Mouse (Mus musculus): ENCODE results near the gene Gdpgp1. TPM values are rescaled to one million over a fixed set of nuclear protein-coding genes. Genes with fewer than 3 reads are reported as not detected.
A peak's percentile ranks its signal among the peaks of the same experiment; 100 is the strongest.

Gdpgp1 gene
- polyA plus RNA-seq, 1 experiment from 2014 or later, result 3.7 TPM

GRCm38 (mm10) chr7:80200588-80200945 is 32.1 kb upstream of the Gdpgp1 start:
- H3K36me3 ChIP-seq, result no peaks in the 10 kb centered on the region
- H3K9ac ChIP-seq, result no peak overlapping the region
- 84% methylated on average over 6 of the region's 6 CpGs for WGBS
- no peak overlapping the region for H3K27ac ChIP-seq (replicated peaks)
- no peak overlapping the region for H3K4me3 ChIP-seq
- no peak for ATAC-seq (ENCODE audit: extremely low read depth, insufficient number of reproducible peaks, low FRiP score, low TSS enrichment)
- H3K4me2 ChIP-seq, result no peak overlapping the region
- no peaks in the 10 kb centered on the region for H3K9me3 ChIP-seq
- H3K27me3 ChIP-seq (replicated peaks), result no peaks in the 10 kb centered on the region
- peaks cover 52% of the 10 kb centered on the region for H3K4me1 ChIP-seq

GRCm38 (mm10) chr7:80200963-80201539 is 31.6 kb upstream of the Gdpgp1 start:
- Histone ChIP-seq H3K27ac (replicated peaks) (no peak overlapping the region), H3K9ac (no peak overlapping the region), H3K4me1 (peaks cover 57% of the 10 kb centered on the region), H3K4me2 (no peak overlapping the region), H3K9me3 (no peaks in the 10 kb centered on the region), H3K4me3 (no peak overlapping the region), H3K27me3 (replicated peaks) (no peaks in the 10 kb centered on the region), H3K36me3 (no peaks in the 10 kb centered on the region)
- WGBS, result 93% methylated on average over 5 of the region's 5 CpGs
- no peak for ATAC-seq (ENCODE audit: extremely low read depth, insufficient number of reproducible peaks, low FRiP score, low TSS enrichment)

GRCm38 (mm10) chr7:80201888-80202540 is 30.7 kb upstream of the Gdpgp1 start:
- Histone ChIP-seq H3K9ac (no peak overlapping the region), H3K4me3 (no peak overlapping the region), H3K4me2 (no peak overlapping the region), H3K9me3 (no peaks in the 10 kb centered on the region), H3K36me3 (no peaks in the 10 kb centered on the region), H3K27ac (replicated peaks) (no peak overlapping the region), H3K27me3 (replicated peaks) (no peaks in the 10 kb centered on the region), H3K4me1 (peaks cover 67% of the 10 kb centered on the region)
- no peak for ATAC-seq (ENCODE audit: extremely low read depth, insufficient number of reproducible peaks, low FRiP score, low TSS enrichment)
- WGBS, result 87% methylated on average over 15 of the region's 15 CpGs

GRCm38 (mm10) chr7:80202961-80203360 is 29.7 kb upstream of the Gdpgp1 start:
- no peaks in the 10 kb centered on the region for H3K9me3 ChIP-seq
- H3K4me2 ChIP-seq, result no peak overlapping the region
- H3K36me3 ChIP-seq, result no peaks in the 10 kb centered on the region
- WGBS, result 85% methylated on average over 5 of the region's 5 CpGs
- ATAC-seq (ENCODE audit: extremely low read depth, insufficient number of reproducible peaks, low FRiP score, low TSS enrichment), result no peak
- H3K27me3 ChIP-seq (replicated peaks), result no peaks in the 10 kb centered on the region
- H3K4me1 ChIP-seq, result peaks cover 69% of the 10 kb centered on the region
- no peak overlapping the region for H3K27ac ChIP-seq (replicated peaks)
- no peak overlapping the region for H3K4me3 ChIP-seq
- 0 out of 2 replicates have a peak overlapping the region, but pooled peaks have one; percentile 15 for H3K9ac ChIP-seq

- 46% methylated on average over 12 of the region's 12 CpGs for WGBS
- no peak overlapping the region for H3K4me3 ChIP-seq
- no peaks in the 10 kb centered on the region for H3K36me3 ChIP-seq
- H3K27ac ChIP-seq (replicated peaks), result no peak overlapping the region; the same call in 1 of the 2 replicates
- H3K4me1 ChIP-seq, result peaks cover 75% of the 10 kb centered on the region
- peak overlapping the region; percentile 3; the same call in 1 of the 2 replicates for H3K4me2 ChIP-seq
- no peaks in the 10 kb centered on the region for H3K27me3 ChIP-seq (replicated peaks)
- H3K9me3 ChIP-seq, result no peaks in the 10 kb centered on the region
- ATAC-seq (ENCODE audit: extremely low read depth, insufficient number of reproducible peaks, low FRiP score, low TSS enrichment), result no peak
- peak overlapping the region; percentile 15; the same call in 1 of the 2 replicates for H3K9ac ChIP-seq
These were observed 29.0 kb upstream of the Gdpgp1 start for GRCm38 (mm10) chr7:80203638-80204096.

GRCm38 (mm10) chr7:80204362-80204761 is 28.3 kb upstream of the Gdpgp1 start:
- Histone ChIP-seq H3K4me2 (no peak overlapping the region), H3K4me3 (no peak overlapping the region), H3K36me3 (no peaks in the 10 kb centered on the region), H3K9ac (no peak overlapping the region), H3K4me1 (peaks cover 75% of the 10 kb centered on the region), H3K9me3 (no peaks in the 10 kb centered on the region), H3K27me3 (replicated peaks) (no peaks in the 10 kb centered on the region), H3K27ac (replicated peaks) (no peak overlapping the region)
- ATAC-seq (ENCODE audit: extremely low read depth, insufficient number of reproducible peaks, low FRiP score, low TSS enrichment), result no peak
- 81% methylated on average over 4 of the region's 4 CpGs for WGBS

GRCm38 (mm10) chr7:80204961-80205360 is 27.7 kb upstream of the Gdpgp1 start:
- no peak for ATAC-seq (ENCODE audit: extremely low read depth, insufficient number of reproducible peaks, low FRiP score, low TSS enrichment)

GRCm38 (mm10) chr7:80205705-80206589 is 26.7 kb upstream of the Gdpgp1 start:
- WGBS, result 77% methylated on average over 12 of the region's 12 CpGs
- Histone ChIP-seq H3K27me3 (replicated peaks) (no peaks in the 10 kb centered on the region), H3K36me3 (no peaks in the 10 kb centered on the region), H3K4me3 (no peak overlapping the region), H3K4me1 (peaks cover 84% of the 10 kb centered on the region), H3K27ac (replicated peaks) (0 out of 2 replicates have a peak overlapping the region, but pooled peaks have one; percentile 3), H3K9me3 (no peaks in the 10 kb centered on the region), H3K4me2 (no peak overlapping the region), H3K9ac (0 out of 2 replicates have a peak overlapping the region, but pooled peaks have one; percentile 14)
- no peak for ATAC-seq (ENCODE audit: extremely low read depth, insufficient number of reproducible peaks, low FRiP score, low TSS enrichment)

More at GRCm38 (mm10) chr7:80204961-80205360, 27.7 kb upstream of the Gdpgp1 start:
- no peak overlapping the region for H3K4me2 ChIP-seq
- peaks cover 75% of the 10 kb centered on the region for H3K4me1 ChIP-seq
- 80% methylated on average over 7 of the region's 7 CpGs for WGBS
- no peak overlapping the region for H3K27ac ChIP-seq (replicated peaks)
- no peak overlapping the region for H3K4me3 ChIP-seq
- H3K36me3 ChIP-seq, result no peaks in the 10 kb centered on the region
- no peaks in the 10 kb centered on the region for H3K9me3 ChIP-seq
- no peak overlapping the region for H3K9ac ChIP-seq
- H3K27me3 ChIP-seq (replicated peaks), result no peaks in the 10 kb centered on the region

GRCm38 (mm10) chr7:80207314-80207731 is 25.3 kb upstream of the Gdpgp1 start:
- Histone ChIP-seq H3K27ac (replicated peaks) (peak overlapping the region; percentile 89), H3K4me2 (no peak overlapping the region), H3K4me1 (peaks cover 81% of the 10 kb centered on the region), H3K27me3 (replicated peaks) (no peaks in the 10 kb centered on the region), H3K9me3 (no peaks in the 10 kb centered on the region), H3K4me3 (no peak overlapping the region), H3K36me3 (no peaks in the 10 kb centered on the region), H3K9ac (peak overlapping the region; percentile 62)
- ATAC-seq (ENCODE audit: extremely low read depth, insufficient number of reproducible peaks, low FRiP score, low TSS enrichment), result no peak; the same call in 1 of the 2 replicates
- WGBS, result 50% methylated on average over 3 of the region's 3 CpGs

GRCm38 (mm10) chr7:80208026-80208642 is 24.5 kb upstream of the Gdpgp1 start:
- H3K9me3 ChIP-seq, result no peaks in the 10 kb centered on the region
- H3K36me3 ChIP-seq, result peaks cover 4% of the 10 kb centered on the region
- peaks cover 75% of the 10 kb centered on the region for H3K4me1 ChIP-seq
- no peaks in the 10 kb centered on the region for H3K27me3 ChIP-seq (replicated peaks)
- peak overlapping the region; percentile 54 for H3K4me2 ChIP-seq
- ATAC-seq (ENCODE audit: extremely low read depth, insufficient number of reproducible peaks, low FRiP score, low TSS enrichment), result no peak
- H3K27ac ChIP-seq (replicated peaks), result peak overlapping the region; percentile 89
- no peak overlapping the region for H3K4me3 ChIP-seq
- peak overlapping the region; percentile 62 for H3K9ac ChIP-seq
- 54% methylated on average over 18 of the region's 18 CpGs for WGBS

Measured in heart, embryonic 13.5 days (tissue).